Mouse (Mus musculus): ENCODE measurements around the gene Nmrk2.

DNA sequence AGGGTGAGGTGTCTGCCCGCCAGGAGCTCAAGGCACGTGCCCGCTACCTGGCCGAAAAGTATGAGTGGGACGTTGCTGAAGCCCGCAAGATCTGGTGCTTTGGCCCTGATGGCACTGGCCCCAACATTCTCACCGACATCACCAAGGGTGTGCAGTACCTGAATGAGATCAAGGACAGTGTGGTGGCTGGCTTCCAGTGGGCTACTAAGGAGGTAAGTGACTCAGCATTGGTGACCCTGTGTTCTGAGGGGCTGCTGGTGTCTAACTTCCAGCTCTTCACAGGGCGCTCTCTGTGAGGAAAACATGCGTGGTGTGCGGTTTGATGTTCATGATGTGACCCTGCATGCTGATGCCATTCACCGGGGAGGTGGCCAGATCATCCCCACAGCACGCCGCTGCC, 20.9 kb downstream of the Nmrk2 start:
- TF ChIP-seq GATA1 (IDR thresholded peaks at IDR 0.05; ENCODE audit: low read length) (no peak), TAL1 (IDR thresholded peaks at IDR 0.05; ENCODE audit: low read length) (no peak)
